Mouse (Mus musculus) hindlimb bud, embryonic 11.5 days (tissue): Measurements from ENCODE around the gene Smr3a.

Source experiments
- DNase-seq: peaks from one replicate; pipeline ENCODE4 v3.0.0-alpha.2; 2012; ENCODE audit warnings: low read depth, low spot score; ENCODE audit errors: extremely low spot score

Gene Smr3a

DNA sequence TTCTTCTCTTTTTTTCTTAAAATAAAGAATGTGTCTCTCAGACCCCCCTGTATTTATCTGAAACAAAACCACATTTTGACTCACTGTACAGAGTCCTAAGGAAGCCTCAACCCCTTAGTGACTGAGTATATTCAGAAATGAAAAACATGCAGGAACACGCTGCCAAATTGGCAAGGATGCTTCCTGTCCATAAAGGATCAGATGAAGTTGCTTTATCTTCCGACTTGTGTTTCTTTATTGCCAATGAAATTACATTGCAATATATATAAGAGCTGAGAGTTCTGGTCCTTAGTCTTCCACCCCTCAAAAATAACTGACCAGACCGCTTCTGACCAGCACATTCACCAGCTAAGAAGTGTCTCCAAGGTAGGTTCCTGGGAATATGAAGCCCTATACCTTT is at the start of gene Smr3a:
Gene Smr3a, plus strand, starts transcription at position 301 of the 400 bp plus-strand sequence.
- DNase-seq: no peak

- DNase-seq: no peak
Measured at GRCm38 (mm10) chr5:87969201-87969600, 33.1 kb upstream of the Smr3a start, which contains the start of the genes 2310003L06Rik and Gm28434. Gene 2310003L06Rik, plus strand, starts transcription at chr5:87969459. Gene Gm28434, plus strand, starts transcription at chr5:87969517.

DNA sequence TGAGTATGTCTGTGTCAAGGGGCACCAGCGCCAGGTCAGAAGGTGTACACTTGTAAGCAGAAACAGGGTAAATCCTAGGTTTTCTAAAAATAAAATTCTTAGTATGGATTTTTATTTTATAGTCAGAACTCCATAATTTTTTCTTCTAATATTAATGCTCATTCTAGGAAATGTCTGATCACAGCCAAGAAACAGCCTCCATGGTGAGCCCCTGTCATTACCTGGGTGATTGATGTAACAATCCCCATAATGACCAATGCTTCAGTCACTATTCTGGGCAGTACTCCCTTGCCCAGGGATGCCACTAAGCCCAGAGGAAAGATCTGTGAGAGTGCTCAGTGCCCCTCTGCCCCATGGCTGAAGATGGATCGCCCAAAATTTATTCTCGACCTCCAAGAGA is 23.2 kb upstream of the Smr3a start, which contains the start of gene Cabs1:
Gene Cabs1, plus strand, starts transcription at position 301 of the 400 bp plus-strand sequence.
- no peak for DNase-seq

DNA sequence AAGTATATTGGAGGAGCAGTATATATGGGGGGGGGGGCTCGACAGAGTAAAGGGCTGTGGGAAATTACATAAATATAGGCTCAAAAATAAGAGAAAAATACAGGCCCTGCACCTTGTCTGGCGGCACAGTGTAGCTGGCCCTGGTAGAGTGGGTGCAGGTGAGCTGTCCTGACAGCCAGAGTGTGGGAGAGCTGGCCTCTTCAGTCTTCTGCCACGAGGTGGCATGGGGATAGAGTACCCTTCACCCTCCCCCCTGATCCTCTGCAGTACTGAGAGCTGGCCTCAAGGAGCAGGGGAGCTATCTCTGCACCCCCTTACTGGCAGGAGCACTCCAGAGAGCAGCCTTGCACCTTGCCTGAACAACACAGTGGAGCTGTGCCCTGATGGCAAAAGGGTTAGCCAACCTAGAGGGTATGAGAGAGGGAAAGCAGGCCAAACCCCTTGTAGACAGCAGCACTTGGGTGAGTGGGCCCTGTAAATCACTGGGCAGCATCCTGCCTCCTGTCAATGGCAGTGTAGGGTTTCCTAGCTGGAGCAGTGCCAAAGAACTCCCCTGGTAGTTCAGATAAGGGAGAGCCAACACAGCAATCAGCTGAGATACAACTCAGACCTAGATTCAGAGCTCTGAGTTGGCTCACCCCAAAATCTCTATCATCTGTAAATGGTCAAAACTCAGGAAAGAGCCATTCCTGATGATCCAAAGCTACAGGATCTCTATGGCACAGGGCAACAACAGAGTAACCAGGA is 19.7 kb upstream of the Smr3a start:
- DNase-seq: no peak

GRCm38 (mm10) chr5:88005241-88005640 is 2.9 kb downstream of the Smr3a start:
- DNase-seq: no peak
